Mouse (Mus musculus): Measurements from ENCODE around the gene 9130213A22Rik.

GRCm38 (mm10) chr11:69071262-69071661 is 51.1 kb downstream of the 9130213A22Rik start:
- TF ChIP-seq POLR2A (IDR thresholded peaks at IDR 0.05; ENCODE audit: control insufficient read depth in 1 of 2, insufficient read depth in 1 of 2, low read depth in 1 of 2, low read length in 2 of 2, poor library complexity in 1 of 2), result no peak
- TF ChIP-seq ZC3H11A (IDR thresholded peaks at IDR 0.05; ENCODE audit: low read depth, low read length), result no peak
- no peak; the same call in 1 of the 2 replicates for TF ChIP-seq ZMIZ1 (IDR thresholded peaks at IDR 0.05; ENCODE audit: low read depth, low read length)
- TF ChIP-seq POLR2AphosphoS2 (IDR thresholded peaks at IDR 0.05; ENCODE audit: low read length), result no peak
- TF ChIP-seq CTCF (IDR thresholded peaks at IDR 0.05 in 2 of 3, conservative IDR thresholded peaks at IDR 0.05 in 1 of 3; ENCODE audit: control insufficient read depth in 1 of 3, insufficient read depth in 1 of 3, low read depth in 2 of 3, low read length in 3 of 3, poor library complexity in 1 of 3, severe bottlenecking in 1 of 3), result no peak
- TF ChIP-seq GATA1 (IDR thresholded peaks at IDR 0.05; ENCODE audit: low read depth, low read length), result no peak

Data from MEL (cell line).